Mouse (Mus musculus) hindbrain, embryonic 16.5 days (tissue): Measurements from ENCODE around the gene Dnm2. TPM values are rescaled to one million over a fixed set of nuclear protein-coding genes. Genes with fewer than 3 reads are reported as not detected.

ENCODE experiments used
- ATAC-seq: fragments of 200-750 bp; cut with Nextera tagmentation; 2 replicates; pipeline ENCODE4 v1.8.0; 2017; ENCODE audit warnings: moderate TSS enrichment, moderate library complexity
- H3K27ac ChIP-seq: fragments of 300-500 bp; sonication (generic); 2 replicates; pipeline ENCODE4 v1.5.1; 2014; ENCODE audit warnings: low read depth, mild to moderate bottlenecking, control low read depth, low read length, moderate library complexity
- H3K27me3 ChIP-seq: fragments of 300-500 bp; sonication (generic); replicated peaks from 2 replicates; pipeline ENCODE4 v1.6.1; 2014; ENCODE audit warnings: low read length; ENCODE audit not compliant: control insufficient read depth, insufficient read depth
- H3K36me3 ChIP-seq: fragments of 300-500 bp; sonication (generic); 2 replicates; pipeline ENCODE4 v1.6.1; 2014; ENCODE audit warnings: mild to moderate bottlenecking, low read length, moderate library complexity, mixed read lengths; ENCODE audit not compliant: control insufficient read depth, insufficient read depth
- H3K4me1 ChIP-seq: fragments of 300-500 bp; sonication (generic); 2 replicates; pipeline ENCODE4 v1.6.1; 2014; ENCODE audit warnings: low read depth, low read length; ENCODE audit not compliant: control insufficient read depth, insufficient read depth
- H3K4me2 ChIP-seq: fragments of 300-500 bp; sonication (generic); 2 replicates; pipeline ENCODE4 v1.6.1; 2014; ENCODE audit warnings: mild to moderate bottlenecking, low read length, control low read depth, moderate library complexity
- H3K4me3 ChIP-seq: fragments of 300-500 bp; sonication (generic); 2 replicates; pipeline ENCODE4 v1.5.1; 2014; ENCODE audit warnings: mild to moderate bottlenecking, low read length, control low read depth, moderate library complexity
- H3K9ac ChIP-seq: fragments of 300-500 bp; sonication (generic); 2 replicates; pipeline ENCODE4 v1.6.1; 2014; ENCODE audit warnings: low read depth, mild to moderate bottlenecking, control low read depth, low read length, moderate library complexity
- H3K9me3 ChIP-seq: fragments of 300-500 bp; sonication (generic); 2 replicates; pipeline ENCODE4 v1.6.1; 2014; ENCODE audit warnings: mild to moderate bottlenecking, low read length, moderate library complexity; ENCODE audit not compliant: control insufficient read depth
- WGBS: fragments of 180-500 bp; shearing (Covaris S2); extraction: QIAGEN DNeasy Blood & Tissue Kit; methylation state at CpG from one replicate; pipeline ENCODE4 v1.1.7; 2014; 5-methylcytosine and 5-hydroxymethylcytosine counted together
- polyA plus RNA-seq: library from polyadenylated mRNA; unstranded; fragments of >200 nt; fragmentation: Nextera tagmentation; extraction: Ambion mirVana; gene quantifications from 2 replicates; pipeline ENCODE4 v1.2.1, GENCODE M21; 2015

Dnm2 gene
- polyA plus RNA-seq, 1 experiment from 2014 or later, result 61.9 TPM

GRCm38 (mm10) chr9:21437577-21437976 lies 12.9 kb downstream of the Dnm2 start:
- 88% methylated on average over 6 of the region's 6 CpGs for WGBS
- Histone ChIP-seq H3K36me3 (no peaks in the 10 kb centered on the region), H3K9ac (no peak overlapping the region), H3K9me3 (no peaks in the 10 kb centered on the region), H3K27ac (no peak overlapping the region), H3K27me3 (no peaks in the 10 kb centered on the region), H3K4me3 (no peak overlapping the region), H3K4me2 (no peak overlapping the region), H3K4me1 (no peaks in the 10 kb centered on the region; the same call in 1 of the 2 replicates)
- ATAC-seq, result no peak

- Histone ChIP-seq H3K36me3 (no peaks in the 10 kb centered on the region), H3K9ac (no peak overlapping the region), H3K4me3 (no peak overlapping the region), H3K4me1 (no peaks in the 10 kb centered on the region; the same call in 1 of the 2 replicates), H3K4me2 (no peak overlapping the region), H3K9me3 (no peaks in the 10 kb centered on the region), H3K27me3 (no peaks in the 10 kb centered on the region), H3K27ac (no peak overlapping the region)
- 68% methylated on average over 3 of the region's 3 CpGs for WGBS
- ATAC-seq, result no peak
Measured at GRCm38 (mm10) chr9:21438219-21438618, 13.5 kb downstream of the Dnm2 start.

- Histone ChIP-seq H3K4me3 (no peak overlapping the region), H3K27me3 (no peaks in the 10 kb centered on the region), H3K9ac (no peak overlapping the region), H3K36me3 (no peaks in the 10 kb centered on the region), H3K27ac (no peak overlapping the region), H3K4me2 (no peak overlapping the region), H3K9me3 (no peaks in the 10 kb centered on the region), H3K4me1 (no peaks in the 10 kb centered on the region)
- no peak for ATAC-seq
- 80% methylated on average over 3 of the region's 3 CpGs for WGBS
Measured at GRCm38 (mm10) chr9:21439456-21439855, 14.7 kb downstream of the Dnm2 start.

- Histone ChIP-seq H3K9ac (no peak overlapping the region), H3K4me1 (no peaks in the 10 kb centered on the region), H3K27me3 (no peaks in the 10 kb centered on the region), H3K4me2 (no peak overlapping the region), H3K9me3 (no peaks in the 10 kb centered on the region), H3K4me3 (no peak overlapping the region), H3K27ac (no peak overlapping the region), H3K36me3 (no peaks in the 10 kb centered on the region)
- WGBS, result 97% methylated on average over 2 of the region's 2 CpGs
- ATAC-seq, result no peak
Measured at GRCm38 (mm10) chr9:21439914-21440313, 15.2 kb downstream of the Dnm2 start.

- no peaks in the 10 kb centered on the region for H3K4me1 ChIP-seq
- H3K27me3 ChIP-seq, result no peaks in the 10 kb centered on the region
- H3K9ac ChIP-seq, result no peak overlapping the region
- H3K4me2 ChIP-seq, result no peak overlapping the region
- no peak overlapping the region for H3K27ac ChIP-seq
- no peaks in the 10 kb centered on the region for H3K36me3 ChIP-seq
- no peaks in the 10 kb centered on the region for H3K9me3 ChIP-seq
- ATAC-seq, result no peak
- no peak overlapping the region for H3K4me3 ChIP-seq
Measured at GRCm38 (mm10) chr9:21440387-21440786, 15.7 kb downstream of the Dnm2 start.

GRCm38 (mm10) chr9:21443853-21444252 lies 19.1 kb downstream of the Dnm2 start:
- 93% methylated on average over 8 of the region's 8 CpGs for WGBS
- Histone ChIP-seq H3K36me3 (no peaks in the 10 kb centered on the region), H3K4me2 (no peak overlapping the region), H3K9ac (no peak overlapping the region), H3K4me1 (no peaks in the 10 kb centered on the region), H3K9me3 (no peaks in the 10 kb centered on the region), H3K27me3 (no peaks in the 10 kb centered on the region), H3K4me3 (no peak overlapping the region), H3K27ac (no peak overlapping the region)
- no peak for ATAC-seq

GRCm38 (mm10) chr9:21444574-21444973 lies 19.9 kb downstream of the Dnm2 start:
- H3K4me2 ChIP-seq, result no peak overlapping the region
- no peak overlapping the region for H3K4me3 ChIP-seq
- H3K27me3 ChIP-seq, result no peaks in the 10 kb centered on the region
- no peak overlapping the region for H3K27ac ChIP-seq
- no peak overlapping the region for H3K9ac ChIP-seq
- WGBS, result 87% methylated on average over 4 of the region's 4 CpGs
- no peaks in the 10 kb centered on the region for H3K36me3 ChIP-seq
- ATAC-seq, result no peak
- H3K9me3 ChIP-seq, result no peaks in the 10 kb centered on the region
- H3K4me1 ChIP-seq, result no peaks in the 10 kb centered on the region

- Histone ChIP-seq H3K27me3 (no peaks in the 10 kb centered on the region), H3K9ac (no peak overlapping the region), H3K9me3 (no peaks in the 10 kb centered on the region), H3K36me3 (no peaks in the 10 kb centered on the region), H3K4me1 (no peaks in the 10 kb centered on the region), H3K4me3 (no peak overlapping the region), H3K4me2 (no peak overlapping the region), H3K27ac (no peak overlapping the region)
- 91% methylated on average over 6 of the region's 6 CpGs for WGBS
- no peak for ATAC-seq
Measured at GRCm38 (mm10) chr9:21445081-21445744, 20.5 kb downstream of the Dnm2 start.

- no peak overlapping the region for H3K4me3 ChIP-seq
- 87% methylated on average over 2 of the region's 2 CpGs for WGBS
- no peak for ATAC-seq
Measured at GRCm38 (mm10) chr9:21447778-21448177, 23.1 kb downstream of the Dnm2 start.

More at GRCm38 (mm10) chr9:21447778-21448177, 23.1 kb downstream of the Dnm2 start:
- Histone ChIP-seq H3K4me1 (peaks cover 2% of the 10 kb centered on the region; the same call in 1 of the 2 replicates), H3K4me2 (no peak overlapping the region), H3K27me3 (no peaks in the 10 kb centered on the region), H3K27ac (no peak overlapping the region), H3K9ac (no peak overlapping the region), H3K9me3 (no peaks in the 10 kb centered on the region), H3K36me3 (no peaks in the 10 kb centered on the region)
